Mouse (Mus musculus) midbrain, embryonic 16.5 days (tissue): ENCODE measurements around the gene Fam19a5. TPM values are rescaled to one million over a fixed set of nuclear protein-coding genes. Genes with fewer than 3 reads are reported as not detected.

Source experiments
- ATAC-seq: fragments of 200-750 bp; cut with Nextera tagmentation; 2 replicates; pipeline ENCODE4 v1.8.0; 2017; ENCODE audit warnings: moderate TSS enrichment
- H3K27ac ChIP-seq: fragments of 300-500 bp; sonication (generic); 2 replicates; pipeline ENCODE4 v1.5.1; 2014; ENCODE audit warnings: mild to moderate bottlenecking, low read length, mixed read lengths
- H3K27me3 ChIP-seq: fragments of 300-500 bp; sonication (generic); 2 replicates; pipeline ENCODE4 v1.6.1; 2014; ENCODE audit warnings: low read depth, low read length, mixed read lengths; ENCODE audit not compliant: control insufficient read depth, insufficient read depth
- H3K36me3 ChIP-seq: fragments of 300-500 bp; sonication (generic); 2 replicates; pipeline ENCODE4 v1.6.1; 2014; ENCODE audit warnings: mild to moderate bottlenecking, low read length, moderate library complexity, mixed read lengths; ENCODE audit not compliant: control insufficient read depth, insufficient read depth
- H3K4me1 ChIP-seq: fragments of 300-500 bp; sonication (generic); 2 replicates; pipeline ENCODE4 v1.6.1; 2014; ENCODE audit warnings: mild to moderate bottlenecking, low read length, mixed read lengths; ENCODE audit not compliant: control insufficient read depth, insufficient read depth
- H3K4me2 ChIP-seq: fragments of 300-500 bp; sonication (generic); 2 replicates; pipeline ENCODE4 v1.6.1; 2014; ENCODE audit warnings: mild to moderate bottlenecking, low read length, mixed read lengths
- H3K4me3 ChIP-seq: fragments of 300-500 bp; sonication (generic); 2 replicates; pipeline ENCODE4 v1.5.1; 2014; ENCODE audit warnings: low read depth, mild to moderate bottlenecking, low read length, moderate library complexity, mixed read lengths
- H3K9ac ChIP-seq: fragments of 300-500 bp; sonication (generic); 2 replicates; pipeline ENCODE4 v1.6.1; 2014; ENCODE audit warnings: low read depth, low read length, mixed read lengths
- H3K9me3 ChIP-seq: fragments of 300-500 bp; sonication (generic); replicated peaks from 2 replicates; pipeline ENCODE4 v1.6.1; 2014; ENCODE audit warnings: mild to moderate bottlenecking, low read length, mixed read lengths; ENCODE audit not compliant: control insufficient read depth, poor library complexity, severe bottlenecking
- WGBS: fragments of 180-500 bp; shearing (Covaris S2); extraction: QIAGEN DNeasy Blood & Tissue Kit; methylation state at CpG from one replicate; pipeline ENCODE4 v1.1.7; 2014; 5-methylcytosine and 5-hydroxymethylcytosine counted together
- polyA plus RNA-seq: library from polyadenylated mRNA; unstranded; fragments of >200 nt; fragmentation: Nextera tagmentation; extraction: Ambion mirVana; gene quantifications from 2 replicates; pipeline ENCODE4 v1.2.1, GENCODE M21; 2015

Gene Fam19a5
- polyA plus RNA-seq, 1 experiment from 2014 or later = 28.5 TPM

GRCm38 (mm10) chr15:87723455-87723986 lies 179.4 kb downstream of the Fam19a5 start:
- Histone ChIP-seq H3K9ac (no peak overlapping the region), H3K27me3 (no peaks in the 10 kb centered on the region), H3K27ac (no peak overlapping the region), H3K9me3 (no peaks in the 10 kb centered on the region), H3K4me2 (no peak overlapping the region), H3K4me1 (no peaks in the 10 kb centered on the region; the same call in 1 of the 2 replicates), H3K36me3 (no peaks in the 10 kb centered on the region; the same call in 1 of the 2 replicates), H3K4me3 (no peak overlapping the region)
- 75% methylated on average over 5 of the region's 5 CpGs for WGBS
- ATAC-seq = no peak

GRCm38 (mm10) chr15:87726657-87727236 lies 182.6 kb downstream of the Fam19a5 start:
- Histone ChIP-seq H3K27me3 (no peaks in the 10 kb centered on the region), H3K36me3 (no peaks in the 10 kb centered on the region), H3K9me3 (no peaks in the 10 kb centered on the region), H3K4me3 (no peak overlapping the region), H3K27ac (0 out of 2 replicates have a peak overlapping the region, but pooled peaks have one; percentile 47), H3K4me2 (no peak overlapping the region), H3K9ac (no peak overlapping the region), H3K4me1 (no peaks in the 10 kb centered on the region; the same call in 1 of the 2 replicates)
- ATAC-seq = no peak
- WGBS = 62% methylated on average over 20 of the region's 20 CpGs

DNA sequence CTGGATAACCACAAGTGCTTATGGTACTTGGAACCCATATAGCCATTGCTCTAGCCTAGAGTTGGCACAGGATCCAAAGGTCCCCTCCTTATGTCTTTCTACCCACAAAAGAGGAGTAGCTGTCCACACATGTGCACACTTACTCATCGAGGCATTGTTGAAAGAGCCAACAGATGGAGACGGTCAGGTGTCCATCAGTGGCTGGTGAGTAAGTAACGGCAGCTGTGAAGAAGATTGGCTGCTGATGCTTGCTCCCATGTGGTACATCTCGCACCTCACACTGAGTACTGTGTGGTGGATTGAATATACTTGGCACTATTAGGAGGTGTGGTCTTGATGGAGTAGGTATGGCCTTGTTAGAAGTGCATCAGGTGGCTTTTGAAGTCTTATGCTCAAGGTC lies 192.2 kb downstream of the Fam19a5 start:
- Histone ChIP-seq H3K27ac (no peak overlapping the region), H3K27me3 (no peaks in the 10 kb centered on the region), H3K9me3 (no peaks in the 10 kb centered on the region), H3K36me3 (no peaks in the 10 kb centered on the region; the same call in 1 of the 2 replicates), H3K4me1 (no peaks in the 10 kb centered on the region), H3K4me3 (no peak overlapping the region), H3K9ac (no peak overlapping the region), H3K4me2 (no peak overlapping the region)
- no peak for ATAC-seq
- 100% methylated on average over 4 of the region's 4 CpGs for WGBS

GRCm38 (mm10) chr15:87755482-87755881 lies 211.4 kb downstream of the Fam19a5 start:
- H3K4me2 ChIP-seq = no peak overlapping the region
- ATAC-seq = no peak
- H3K9ac ChIP-seq = no peak overlapping the region
- H3K27me3 ChIP-seq = no peaks in the 10 kb centered on the region
- no peak overlapping the region for H3K27ac ChIP-seq
- peaks cover 10% of the 10 kb centered on the region for H3K36me3 ChIP-seq
- no peaks in the 10 kb centered on the region for H3K9me3 ChIP-seq
- 75% methylated on average over 3 of the region's 3 CpGs for WGBS
- H3K4me1 ChIP-seq = no peaks in the 10 kb centered on the region
- H3K4me3 ChIP-seq = no peak overlapping the region

DNA sequence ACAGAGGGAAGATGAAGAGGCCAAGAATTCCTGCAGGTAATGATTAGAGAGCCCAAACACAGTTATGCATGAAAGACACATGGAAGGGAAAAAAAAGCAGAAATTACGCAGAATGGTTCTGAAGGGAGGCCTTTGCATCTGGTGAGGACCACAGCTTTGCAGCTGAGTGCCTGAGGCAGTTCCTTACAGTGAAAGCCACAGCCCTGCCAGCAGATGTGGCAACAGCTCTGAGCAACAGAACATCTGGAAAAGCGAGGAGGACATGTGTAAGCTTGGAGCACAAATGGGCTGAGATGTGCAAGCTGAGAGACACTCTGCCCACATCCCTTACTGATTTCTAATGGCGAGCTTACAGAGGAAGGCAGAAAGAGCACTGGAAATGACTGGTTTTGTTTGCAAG lies 221.8 kb downstream of the Fam19a5 start:
- Histone ChIP-seq H3K36me3 (no peaks in the 10 kb centered on the region; the same call in 1 of the 2 replicates), H3K4me1 (no peaks in the 10 kb centered on the region), H3K27me3 (no peaks in the 10 kb centered on the region), H3K4me2 (no peak overlapping the region), H3K4me3 (no peak overlapping the region), H3K9me3 (no peaks in the 10 kb centered on the region; the same call in 1 of the 2 replicates), H3K27ac (no peak overlapping the region), H3K9ac (no peak overlapping the region)
- WGBS = 94% methylated on average over 3 of the region's 3 CpGs
- ATAC-seq = no peak

DNA sequence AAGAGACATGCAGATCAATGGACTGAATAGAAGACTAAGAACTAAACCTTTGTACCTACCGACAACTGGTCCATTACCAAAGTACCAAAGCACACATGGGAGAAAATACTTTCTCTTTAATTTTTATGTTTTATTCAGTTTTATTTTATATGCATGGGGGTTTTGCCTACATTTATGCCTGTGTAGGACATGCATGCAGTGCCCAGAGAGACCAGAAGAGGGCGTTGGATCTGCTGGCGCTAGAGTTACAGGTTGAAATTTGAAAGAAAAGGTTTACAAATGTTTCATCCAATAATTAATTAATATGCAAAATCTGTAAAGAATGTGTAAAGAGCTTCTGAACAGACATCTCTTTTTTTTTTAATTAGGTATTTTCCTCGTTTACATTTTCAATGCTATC lies 229.9 kb downstream of the Fam19a5 start:
- Histone ChIP-seq H3K4me2 (no peak overlapping the region), H3K9me3 (no peaks in the 10 kb centered on the region; the same call in 1 of the 2 replicates), H3K27me3 (no peaks in the 10 kb centered on the region), H3K36me3 (no peaks in the 10 kb centered on the region; the same call in 1 of the 2 replicates), H3K9ac (no peak overlapping the region), H3K4me3 (no peak overlapping the region), H3K4me1 (no peaks in the 10 kb centered on the region), H3K27ac (no peak overlapping the region)
- 73% methylated on average over 4 of the region's 4 CpGs for WGBS
- no peak for ATAC-seq

- H3K27ac ChIP-seq = no peak overlapping the region
- H3K36me3 ChIP-seq = no peaks in the 10 kb centered on the region
- H3K4me3 ChIP-seq = no peak overlapping the region
- H3K4me1 ChIP-seq = no peaks in the 10 kb centered on the region
- WGBS = 89% methylated on average over 2 of the region's 2 CpGs
- no peaks in the 10 kb centered on the region for H3K9me3 ChIP-seq
- ATAC-seq = no peak
- H3K27me3 ChIP-seq = no peaks in the 10 kb centered on the region
- no peak overlapping the region for H3K9ac ChIP-seq
- H3K4me2 ChIP-seq = no peak overlapping the region
Measured at GRCm38 (mm10) chr15:87783331-87783730, 239.2 kb downstream of the Fam19a5 start.

GRCm38 (mm10) chr15:87789671-87790070 lies 245.6 kb downstream of the Fam19a5 start:
- H3K36me3 ChIP-seq = no peaks in the 10 kb centered on the region
- H3K9ac ChIP-seq = no peak overlapping the region
- ATAC-seq = no peak
- WGBS = 78% methylated on average over 4 of the region's 4 CpGs
- no peak overlapping the region for H3K27ac ChIP-seq
- no peaks in the 10 kb centered on the region for H3K9me3 ChIP-seq
- H3K4me3 ChIP-seq = no peak overlapping the region
- H3K27me3 ChIP-seq = no peaks in the 10 kb centered on the region
- H3K4me1 ChIP-seq = no peaks in the 10 kb centered on the region
- no peak overlapping the region for H3K4me2 ChIP-seq

GRCm38 (mm10) chr15:87793661-87794060 lies 249.6 kb downstream of the Fam19a5 start:
- no peak for ATAC-seq
- no peak overlapping the region for H3K4me3 ChIP-seq
- WGBS = 81% methylated on average over 3 of the region's 3 CpGs

More at GRCm38 (mm10) chr15:87793661-87794060, 249.6 kb downstream of the Fam19a5 start:
- Histone ChIP-seq H3K4me1 (no peaks in the 10 kb centered on the region), H3K4me2 (no peak overlapping the region), H3K36me3 (no peaks in the 10 kb centered on the region), H3K27me3 (no peaks in the 10 kb centered on the region), H3K9me3 (no peaks in the 10 kb centered on the region), H3K27ac (no peak overlapping the region), H3K9ac (no peak overlapping the region)
